Mouse (Mus musculus) forebrain, embryonic 13.5 days (tissue): ENCODE data around the gene Zbtb38. TPM values are rescaled to one million over a fixed set of nuclear protein-coding genes. Genes with fewer than 3 reads are reported as not detected.

Source experiments
- ATAC-seq: fragments of 200-750 bp; cut with Nextera tagmentation; 2 replicates; pipeline ENCODE4 v1.8.0; 2017
- H3K27ac ChIP-seq: fragments of 300-500 bp; sonication (generic); 2 replicates; pipeline ENCODE4 v1.5.1; 2015; ENCODE audit warnings: inconsistent platforms, mild to moderate bottlenecking, moderate library complexity
- H3K27me3 ChIP-seq: fragments of 300-500 bp; sonication (generic); 2 replicates; pipeline ENCODE4 v1.6.1; 2015; ENCODE audit warnings: mild to moderate bottlenecking, inconsistent platforms
- H3K36me3 ChIP-seq: fragments of 300-500 bp; sonication (generic); 2 replicates; pipeline ENCODE4 v1.6.1; 2015; ENCODE audit warnings: mild to moderate bottlenecking, inconsistent platforms; ENCODE audit not compliant: poor library complexity, severe bottlenecking
- H3K4me1 ChIP-seq: fragments of 300-500 bp; sonication (generic); 2 replicates; pipeline ENCODE4 v1.6.1; 2015; ENCODE audit warnings: inconsistent platforms
- H3K4me2 ChIP-seq: fragments of 300-500 bp; sonication (generic); 2 replicates; pipeline ENCODE4 v1.6.1; 2015; ENCODE audit warnings: inconsistent platforms, mild to moderate bottlenecking, moderate library complexity
- H3K4me3 ChIP-seq: fragments of 300-500 bp; sonication (generic); 2 replicates; pipeline ENCODE4 v1.5.1; 2015; ENCODE audit warnings: mild to moderate bottlenecking, inconsistent platforms
- H3K9ac ChIP-seq: fragments of 300-500 bp; sonication (generic); 2 replicates; pipeline ENCODE4 v1.6.1; 2015; ENCODE audit warnings: mild to moderate bottlenecking, inconsistent platforms
- H3K9me3 ChIP-seq: fragments of 300-500 bp; sonication (generic); replicated peaks from 2 replicates; pipeline ENCODE4 v1.6.1; 2016; ENCODE audit warnings: inconsistent platforms
- WGBS: fragments of 180-500 bp; shearing (Covaris S2); methylation state at CpG from one replicate; pipeline ENCODE4 v1.1.7; 2015; 5-methylcytosine and 5-hydroxymethylcytosine counted together
- polyA plus RNA-seq: library from polyadenylated mRNA; unstranded; fragments of >200 nt; fragmentation: Nextera tagmentation; extraction: Ambion mirVana; gene quantifications from 2 replicates; pipeline ENCODE4 v1.2.1, GENCODE M21; 2015

Gene Zbtb38
- polyA plus RNA-seq, 1 experiment from 2014 or later: 30.5 TPM

- no peak overlapping the region for H3K9ac ChIP-seq
- WGBS: 78% methylated on average over 6 of the region's 6 CpGs
- no peak overlapping the region for H3K4me2 ChIP-seq
- 0 out of 2 replicates have a peak, but pooled peaks cover 8% of the 10 kb centered on the region for H3K4me1 ChIP-seq
- ATAC-seq: no peak
- H3K4me3 ChIP-seq: no peak overlapping the region
- H3K27me3 ChIP-seq: peaks cover 9% of the 10 kb centered on the region
- no peaks in the 10 kb centered on the region for H3K9me3 ChIP-seq
- no peak overlapping the region for H3K27ac ChIP-seq
- no peaks in the 10 kb centered on the region for H3K36me3 ChIP-seq
Observed at GRCm38 (mm10) chr9:96635176-96635575, 117.5 kb downstream of the Zbtb38 start.

- Histone ChIP-seq H3K36me3 (no peaks in the 10 kb centered on the region), H3K9me3 (no peaks in the 10 kb centered on the region), H3K4me3 (no peak overlapping the region), H3K27me3 (peaks cover 9% of the 10 kb centered on the region), H3K9ac (no peak overlapping the region), H3K4me1 (peaks cover 13% of the 10 kb centered on the region; the same call in 1 of the 2 replicates), H3K27ac (no peak overlapping the region), H3K4me2 (no peak overlapping the region)
- no peak for ATAC-seq
- WGBS: 96% methylated on average over 2 of the region's 2 CpGs
Observed at GRCm38 (mm10) chr9:96633771-96634170, 118.9 kb downstream of the Zbtb38 start.

Other genes with a start within 250 kb of the Zbtb38 start
- gene Gm28729, start 227.6 kb downstream of the Zbtb38 start, polyA plus RNA-seq: 0.10 and 0.14 TPM in 2 replicates
- 16.0 TPM in 2 replicates for gene Rasa2, start 121.2 kb downstream of the Zbtb38 start, polyA plus RNA-seq
- 47.2 and 49.2 TPM in 2 replicates for gene Pxylp1, start 139.8 kb upstream of the Zbtb38 start, polyA plus RNA-seq